Mouse (Mus musculus): ENCODE measurements around the gene Olfr824.
A peak's percentile ranks its signal among the peaks of the same experiment; 100 is the strongest.
"Not testable (repeated sequence)": the region's sequence is repeated elsewhere in the genome, so short reads cannot be mapped to it uniquely, and the experiment has no call there.

Olfr824 gene

DNA sequence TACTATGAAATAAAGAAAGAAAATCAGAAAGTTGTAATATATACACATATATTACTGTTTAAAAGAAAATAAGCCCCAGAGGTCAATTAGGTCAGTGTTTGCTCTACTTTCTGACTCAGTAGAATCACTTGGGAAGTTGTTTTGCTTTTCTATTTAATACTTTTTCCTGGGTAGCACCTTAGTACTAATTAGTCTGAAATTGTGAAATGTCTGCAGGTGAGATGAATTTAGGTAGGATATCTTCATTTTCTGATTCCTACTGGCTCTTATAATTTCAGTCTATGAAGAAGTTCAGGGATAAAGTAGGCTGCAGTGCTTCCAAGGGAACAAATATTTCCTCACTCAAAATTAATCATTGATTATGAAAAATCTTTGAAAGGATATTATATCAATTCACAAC, at the start of gene Olfr824:
Gene Olfr824, minus strand, starts transcription at position 101 of the 400 bp plus-strand sequence.
- not testable (repeated sequence) for DNase-seq (ENCODE audit: low read depth, low spot score)

DNA sequence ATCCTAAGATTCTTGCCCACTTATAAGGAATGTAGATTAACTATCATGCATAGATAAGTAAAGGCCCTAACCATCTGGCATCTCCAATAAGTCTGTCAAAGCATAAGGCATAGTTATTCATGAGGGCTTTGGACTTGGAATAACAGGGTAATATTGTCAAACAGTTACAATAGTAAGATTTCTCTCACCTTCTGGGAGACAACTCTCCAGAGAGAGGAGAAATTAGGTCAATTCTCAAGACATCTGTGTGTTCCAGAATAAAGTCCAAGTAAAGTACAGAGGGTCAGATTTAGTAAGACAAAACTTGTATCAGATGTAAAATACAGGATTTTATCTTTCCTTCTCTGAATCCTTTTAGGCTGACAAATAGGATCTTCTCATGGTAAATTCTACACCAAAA, 36.9 kb upstream of the Olfr824 start, which contains the start of gene Olfr825:
Gene Olfr825, minus strand, starts transcription at position 101 of the 400 bp plus-strand sequence.
- DNase-seq (ENCODE audit: low read depth, low spot score): no peak

GRCm38 (mm10) chr10:130165196-130165595, 35.4 kb upstream of the Olfr824 start:
- DNase-seq (ENCODE audit: low read depth, low spot score): no peak

GRCm38 (mm10) chr10:130144121-130144520, 14.3 kb upstream of the Olfr824 start:
- DNase-seq (ENCODE audit: low read depth, low spot score): no peak

GRCm38 (mm10) chr10:130142481-130142880, 12.7 kb upstream of the Olfr824 start:
- DNase-seq (ENCODE audit: low read depth, low spot score): not testable (repeated sequence)

DNA sequence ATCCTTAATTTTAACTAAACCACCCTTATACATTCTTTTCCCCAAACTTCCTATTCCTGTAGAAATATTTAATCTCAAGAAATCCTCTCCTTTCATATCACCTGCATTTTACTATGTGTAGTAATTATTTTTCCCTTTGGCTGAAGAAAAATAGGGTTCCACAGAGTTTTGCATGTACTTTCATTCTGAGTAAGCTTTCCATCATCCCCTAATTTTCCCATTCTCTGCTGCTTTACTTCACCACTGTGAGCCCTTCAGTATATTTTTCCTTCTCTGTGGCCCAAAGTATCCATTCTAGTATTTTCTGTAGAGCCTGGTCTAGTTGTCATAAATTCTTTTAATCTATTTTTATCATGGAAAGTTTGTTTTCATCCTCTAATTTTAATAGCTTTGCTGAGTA, 5.0 kb upstream of the Olfr824 start:
- DNase-seq (ENCODE audit: low read depth, low spot score): no peak

DNA sequence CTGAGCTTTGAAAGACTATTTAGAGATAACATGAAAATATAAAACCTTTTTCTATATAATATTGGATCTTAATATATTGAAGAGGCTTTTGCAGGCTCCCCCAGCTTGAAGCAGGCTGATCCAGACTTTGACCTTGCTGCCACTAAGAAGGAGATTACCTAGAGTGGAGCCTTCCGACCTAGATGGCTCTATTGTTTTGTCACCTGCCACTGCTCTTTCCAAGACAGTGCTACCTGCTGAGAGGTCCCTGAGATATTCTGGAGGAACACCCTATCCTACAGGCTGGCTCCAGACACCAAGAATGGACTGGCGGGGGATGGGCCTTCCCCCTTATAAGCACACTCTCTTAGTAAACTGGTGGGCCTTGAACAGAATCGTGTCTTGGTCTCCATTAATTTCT, 13.8 kb downstream of the Olfr824 start:
- not testable (repeated sequence) for DNase-seq (ENCODE audit: low read depth, low spot score)

- DNase-seq (ENCODE audit: low read depth, low spot score): not testable (repeated sequence)
Measured at GRCm38 (mm10) chr10:130115283-130115682, 14.5 kb downstream of the Olfr824 start, which contains the start of gene Olfr823. Gene Olfr823, minus strand, starts transcription at chr10:130115383.

- DNase-seq (ENCODE audit: low read depth, low spot score): no peak
Measured at GRCm38 (mm10) chr10:130096104-130096503, 33.7 kb downstream of the Olfr824 start.

DNA sequence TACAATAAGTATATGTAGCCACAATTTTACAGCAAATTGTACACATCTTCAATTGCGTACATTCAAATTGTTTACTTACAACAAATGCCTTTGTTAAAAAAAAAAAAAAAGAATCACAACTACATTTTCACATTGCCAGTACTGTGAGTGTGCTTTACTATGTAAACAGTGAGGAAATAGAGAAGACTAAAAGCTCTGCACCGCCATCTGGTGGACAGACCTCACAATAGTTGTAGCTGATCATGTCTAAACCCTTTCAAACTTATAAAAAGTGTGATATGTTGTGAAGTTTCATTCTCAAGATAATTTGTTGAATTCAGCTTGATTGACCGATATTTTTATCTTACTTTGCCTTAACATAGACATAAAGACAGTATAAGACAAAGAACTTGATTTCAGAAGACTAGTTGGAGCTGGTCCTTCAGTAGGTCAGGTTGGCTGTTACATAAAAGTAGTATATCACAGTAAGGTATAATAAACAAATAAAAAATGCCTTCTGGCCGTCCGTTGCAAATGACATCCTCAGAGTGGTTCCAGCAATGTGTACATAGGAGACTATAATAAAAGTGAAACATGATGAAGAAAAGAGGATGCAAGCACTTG, 36.9 kb downstream of the Olfr824 start:
- DNase-seq (ENCODE audit: low read depth, low spot score): peak; percentile 51

Measured in forelimb bud, embryonic 11.5 days (tissue).